Mouse (Mus musculus) layer of hippocampus, adult 11-12 months (tissue): ENCODE measurements around the gene Krtdap.

Source experiments
- DNase-seq: peaks from one replicate; pipeline ENCODE4 v3.0.0; 2022; ENCODE audit warnings: low spot score

Gene Krtdap

GRCm38 (mm10) chr7:30840306-30840705 lies 52.6 kb downstream of the Krtdap start:
- DNase-seq: no peak
